Mouse (Mus musculus) ovary, postnatal 36 days (tissue): ENCODE measurements around the gene Igfbp2.

ENCODE experiments used
- DNase-seq: peaks from one replicate; pipeline ENCODE4 v3.0.0; 2022; ENCODE audit warnings: low spot score, mixed read lengths

Igfbp2 gene

GRCm38 (mm10) chr1:72855729-72856128 lies 31.4 kb downstream of the Igfbp2 start:
- no peak for DNase-seq

- DNase-seq = no peak
Measured at GRCm38 (mm10) chr1:72856209-72856909, 32.1 kb downstream of the Igfbp2 start.

DNA sequence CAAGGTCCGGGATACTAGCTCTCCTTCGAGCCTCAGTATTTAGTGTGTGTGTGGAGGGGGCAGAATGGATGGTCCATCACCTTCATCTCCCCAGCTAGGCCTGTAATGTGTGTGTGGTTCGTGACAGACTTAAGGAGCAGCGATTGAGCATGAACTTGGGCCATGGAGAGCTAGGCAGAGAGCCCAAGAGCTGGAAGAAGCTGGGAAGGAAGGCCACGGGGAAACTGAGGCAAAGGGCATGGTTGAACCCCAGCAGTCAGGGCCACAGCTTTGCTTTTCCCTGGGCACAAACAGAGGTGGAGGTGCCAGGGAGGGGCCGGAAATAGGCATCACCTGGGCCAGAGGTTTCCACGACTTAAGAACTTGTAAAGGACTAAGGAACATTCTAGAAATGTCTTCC lies 32.8 kb downstream of the Igfbp2 start:
- no peak for DNase-seq

DNA sequence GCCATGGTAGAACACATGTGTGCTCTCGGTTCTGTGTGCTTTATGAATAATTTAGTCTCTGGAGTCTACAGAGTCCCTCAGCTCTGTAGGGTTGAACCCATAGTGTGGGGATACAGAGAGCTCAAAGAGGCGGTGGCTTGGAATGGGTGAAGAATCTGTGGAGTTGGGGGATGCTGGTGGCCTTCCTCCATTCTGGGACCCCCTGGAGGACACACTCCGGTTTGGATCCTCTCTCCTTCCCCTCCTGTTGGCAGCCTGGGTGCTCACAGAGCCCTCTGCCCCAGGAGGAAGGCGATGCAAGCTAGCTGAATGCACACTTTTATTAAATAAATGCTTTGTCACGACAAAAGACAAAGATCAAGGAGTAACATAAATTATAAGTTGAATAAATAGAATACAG lies 33.3 kb downstream of the Igfbp2 start:
- DNase-seq = no peak

DNA sequence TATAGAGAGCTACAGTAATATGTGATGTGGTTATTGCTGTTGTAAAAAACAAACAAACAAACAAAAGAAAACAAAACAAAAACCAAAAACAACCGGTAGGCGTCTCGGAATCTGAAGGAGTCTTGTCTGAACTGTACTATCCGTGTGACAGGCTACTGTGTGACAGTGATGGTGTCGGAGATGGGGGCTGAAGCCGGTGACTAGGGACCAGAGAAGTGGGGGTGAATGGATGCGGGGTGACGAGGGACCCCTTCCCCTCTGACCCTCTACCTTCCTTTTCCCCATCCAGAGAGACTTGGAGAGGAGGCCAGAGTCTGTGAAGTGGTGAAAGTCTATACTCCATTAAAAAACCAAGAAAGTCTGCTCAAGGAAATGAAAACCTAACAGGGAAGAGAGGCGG lies 34.0 kb downstream of the Igfbp2 start:
- DNase-seq = no peak

- DNase-seq = no peak
Measured at GRCm38 (mm10) chr1:72858874-72859273, 34.6 kb downstream of the Igfbp2 start.

DNA sequence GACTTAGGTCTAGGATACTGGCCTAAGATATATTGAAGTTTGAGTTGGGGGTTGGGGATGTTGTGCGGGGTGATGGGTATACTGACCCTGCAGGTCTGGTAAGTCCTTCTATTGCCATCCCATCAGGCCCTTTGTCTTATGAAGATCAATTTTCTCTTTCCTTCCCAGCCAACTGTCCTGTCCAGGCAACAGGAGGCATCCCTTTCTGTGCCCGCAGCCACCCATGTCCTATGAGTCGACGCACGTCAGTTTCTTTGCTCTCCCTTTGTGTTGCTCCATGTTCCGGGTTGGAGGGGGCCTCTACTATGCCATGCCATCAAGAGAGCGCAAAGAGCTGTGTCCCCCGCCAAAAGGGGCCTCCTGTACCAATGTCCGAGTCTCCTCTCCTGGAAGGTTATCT lies 35.7 kb downstream of the Igfbp2 start:
- no peak for DNase-seq

DNA sequence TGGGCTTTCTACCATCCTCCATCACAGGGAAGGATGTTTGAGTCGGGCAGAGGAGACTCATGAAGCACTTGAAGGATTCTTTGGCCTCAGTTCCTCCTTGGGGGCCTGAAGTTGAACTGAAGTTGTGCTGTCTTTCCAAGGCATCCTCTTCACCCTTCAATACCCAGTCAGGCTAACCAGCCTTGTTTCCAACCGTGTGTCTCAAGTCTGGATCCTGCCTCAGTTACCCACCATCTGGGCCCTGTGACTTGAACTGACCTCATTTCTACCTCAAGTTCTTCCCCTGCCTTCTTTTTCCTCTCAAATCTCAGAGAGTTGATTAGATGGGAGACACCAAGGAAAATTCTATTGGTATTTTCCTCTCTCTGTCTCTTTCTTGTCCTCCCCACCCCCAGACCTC lies 36.2 kb downstream of the Igfbp2 start:
- no peak for DNase-seq

- no peak for DNase-seq
Measured at GRCm38 (mm10) chr1:72861702-72862101, 37.4 kb downstream of the Igfbp2 start.

GRCm38 (mm10) chr1:72862248-72862647 lies 37.9 kb downstream of the Igfbp2 start:
- no peak for DNase-seq

DNA sequence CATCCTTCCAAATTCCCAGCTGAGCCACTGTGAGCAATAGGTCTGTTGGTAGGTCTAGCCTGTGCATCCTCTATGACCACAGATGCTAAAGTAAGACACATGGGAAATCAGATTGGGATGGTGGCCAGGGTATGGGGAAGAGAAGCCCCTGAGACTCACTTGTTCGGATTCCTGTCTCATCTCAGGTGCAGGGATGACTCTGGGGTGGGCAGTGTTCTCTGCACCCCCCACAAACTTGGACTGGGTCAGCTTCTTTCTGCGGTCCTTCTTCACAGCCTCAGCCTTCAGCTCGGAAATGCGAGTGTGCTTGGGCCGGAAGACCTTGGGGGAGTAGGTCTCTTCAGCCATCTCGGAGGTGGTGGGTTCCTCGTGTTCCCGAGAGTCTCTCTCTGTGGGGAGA lies 39.4 kb downstream of the Igfbp2 start:
- DNase-seq = no peak

DNA sequence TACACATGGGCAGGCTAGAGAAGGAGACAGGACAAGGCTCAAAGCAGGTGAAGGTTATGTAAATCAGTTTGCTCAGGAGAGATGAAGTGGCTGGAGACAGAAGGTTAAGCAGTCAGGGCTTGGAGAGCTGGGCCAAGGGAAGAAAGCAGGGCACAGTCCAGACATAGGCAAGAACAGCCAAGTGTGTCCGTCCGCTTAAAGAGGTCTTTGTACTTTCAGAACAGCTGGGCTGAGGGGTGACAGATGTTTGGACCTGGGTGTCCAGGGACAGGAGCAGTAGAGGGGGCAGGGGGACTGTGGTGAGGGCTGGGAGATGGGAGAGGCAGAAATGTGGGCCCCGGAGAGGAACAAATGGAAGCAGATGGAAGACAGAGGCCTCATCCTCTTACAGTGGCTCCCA lies 40.0 kb downstream of the Igfbp2 start:
- DNase-seq = no peak

DNA sequence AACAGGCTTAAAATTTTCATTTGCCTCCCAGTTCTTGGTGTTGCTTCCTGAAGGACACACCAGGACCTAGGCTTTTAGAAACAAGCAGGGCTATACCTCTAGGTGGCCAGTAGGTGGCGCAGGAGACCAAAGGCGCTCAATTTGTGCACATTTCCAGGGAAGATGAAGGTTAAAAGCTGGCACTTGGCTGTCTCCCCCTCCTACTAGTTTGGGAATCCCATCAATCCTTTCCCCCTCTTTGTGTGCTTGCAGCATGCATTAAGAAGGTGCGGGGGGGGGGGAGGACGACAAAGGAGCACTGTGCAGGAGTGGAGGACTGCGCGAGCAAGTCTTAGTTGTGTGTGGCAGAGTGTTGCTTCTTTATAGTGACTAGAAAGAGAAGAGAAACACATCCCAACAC lies 41.6 kb downstream of the Igfbp2 start:
- peak; percentile 76 for DNase-seq

GRCm38 (mm10) chr1:72866417-72866816 lies 42.1 kb downstream of the Igfbp2 start:
- DNase-seq = no peak

- DNase-seq = no peak
Measured at GRCm38 (mm10) chr1:72867346-72867745, 43.0 kb downstream of the Igfbp2 start.

DNA sequence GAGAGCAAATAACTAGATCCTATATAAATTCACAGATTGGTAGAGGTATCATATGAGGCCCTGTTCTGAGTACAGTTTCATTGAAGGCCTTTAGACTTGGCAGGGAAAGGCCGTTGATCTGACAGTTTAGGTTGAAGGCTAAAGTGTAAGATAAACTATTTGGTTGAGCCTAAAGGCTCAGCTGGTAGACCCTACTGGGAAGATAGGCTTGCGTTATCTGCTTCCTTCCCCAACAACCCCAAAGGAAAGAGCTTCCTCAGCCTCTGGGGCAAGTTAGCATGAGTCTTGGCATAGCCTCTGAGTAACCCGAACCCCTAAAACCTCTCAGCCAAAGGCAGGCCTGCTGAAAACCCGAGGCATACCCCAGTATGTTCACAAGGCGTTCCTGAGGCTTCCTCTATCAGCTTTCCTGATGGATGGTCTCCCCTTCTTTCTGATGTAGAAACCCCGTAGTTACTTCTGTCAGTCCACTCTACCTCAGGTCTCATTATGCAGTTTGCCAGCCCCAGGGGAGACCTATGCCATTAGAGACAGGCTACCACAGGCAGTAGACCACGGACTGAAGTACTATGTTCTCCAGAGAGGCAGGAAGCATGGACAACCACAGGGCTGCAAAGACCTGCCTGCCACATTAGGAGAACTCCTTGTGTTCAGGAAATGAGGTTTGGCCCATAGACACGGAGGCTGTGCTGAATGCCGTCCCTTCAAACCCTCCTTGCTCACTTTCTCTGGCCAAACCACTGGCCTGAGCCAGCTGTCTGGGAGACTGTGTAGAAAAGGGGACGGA lies 44.3 kb downstream of the Igfbp2 start:
- DNase-seq = no peak

DNA sequence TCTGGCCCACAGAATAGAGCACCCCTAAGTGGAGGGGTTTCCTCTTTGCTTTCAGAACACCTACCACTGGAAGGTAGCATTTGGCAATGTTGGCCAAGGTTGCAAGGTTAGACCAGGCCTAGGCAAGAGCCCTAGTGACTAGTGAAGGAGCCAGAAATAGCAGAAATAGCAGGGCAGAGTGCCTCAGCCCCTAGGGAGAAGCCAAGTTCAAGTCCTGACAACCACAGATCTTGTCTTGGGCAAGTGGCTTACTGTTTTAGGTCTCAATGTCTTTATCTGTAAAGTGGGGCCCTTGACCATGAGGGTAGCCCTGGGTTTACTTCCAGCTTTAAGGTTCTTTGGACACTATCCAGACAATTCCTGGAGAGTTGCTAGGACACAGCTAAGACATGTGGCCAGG lies 45.0 kb downstream of the Igfbp2 start:
- DNase-seq = no peak

DNA sequence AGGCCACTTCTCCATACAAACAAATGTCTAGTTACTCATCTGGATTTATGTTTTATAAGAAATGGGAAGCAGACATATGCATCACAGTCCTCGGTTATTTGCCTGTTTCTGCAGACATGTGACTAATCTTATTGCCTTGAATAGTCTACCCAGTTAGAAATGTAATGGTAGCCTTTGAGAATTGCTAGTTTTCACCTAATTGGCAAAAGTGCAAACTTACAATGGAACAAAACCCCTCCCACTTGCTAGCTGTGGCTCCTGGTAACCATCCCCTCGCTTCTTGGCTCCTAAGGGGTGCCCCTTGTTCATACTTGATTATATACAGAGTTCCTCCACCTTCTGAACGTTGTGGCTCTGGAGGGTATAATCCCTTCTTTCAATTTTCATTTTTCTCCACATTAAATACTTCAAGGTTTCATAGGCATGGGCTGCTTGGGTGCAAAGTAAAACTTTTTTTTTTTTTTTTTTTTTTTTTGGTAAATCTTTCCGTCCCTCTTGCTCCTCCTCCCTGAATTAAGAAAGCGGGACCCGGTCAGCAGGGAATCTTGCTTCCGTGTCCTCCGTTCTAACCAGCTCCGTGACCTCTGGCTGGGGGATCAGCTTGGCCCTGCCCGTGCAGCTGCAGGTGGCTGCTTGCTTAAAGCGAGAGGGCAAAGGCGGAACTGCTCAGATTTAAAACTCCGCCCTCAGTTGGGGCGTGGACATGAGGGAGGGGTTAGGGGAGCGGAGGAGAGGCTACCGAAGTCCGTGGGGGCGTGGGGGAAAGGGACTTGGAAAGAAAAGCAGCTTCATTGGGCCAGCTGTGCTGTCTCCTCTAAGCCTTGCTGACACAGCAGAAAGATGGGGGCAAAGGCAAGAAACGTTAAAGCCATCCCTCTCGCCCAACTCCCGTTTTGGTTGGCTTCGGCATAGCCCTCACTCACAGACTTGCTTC lies 45.6 kb downstream of the Igfbp2 start:
- peak; percentile 79 for DNase-seq

- DNase-seq = peak; percentile 85
Measured at GRCm38 (mm10) chr1:72870615-72871336, 46.5 kb downstream of the Igfbp2 start.

GRCm38 (mm10) chr1:72871337-72871696 lies 47.0 kb downstream of the Igfbp2 start:
- no peak for DNase-seq

- no peak for DNase-seq
Measured at GRCm38 (mm10) chr1:72871697-72872411, 47.6 kb downstream of the Igfbp2 start.
